Mouse (Mus musculus): ENCODE measurements at regions not wholly inside any gene's neighbourhood (a gene's known extent, or its start where the extent isn't known, plus 50 kb on each side); places are given as distances from the start of the nearest gene placed in this dataset.
A peak's percentile ranks its signal among the peaks of the same experiment; 100 is the strongest.

DNA sequence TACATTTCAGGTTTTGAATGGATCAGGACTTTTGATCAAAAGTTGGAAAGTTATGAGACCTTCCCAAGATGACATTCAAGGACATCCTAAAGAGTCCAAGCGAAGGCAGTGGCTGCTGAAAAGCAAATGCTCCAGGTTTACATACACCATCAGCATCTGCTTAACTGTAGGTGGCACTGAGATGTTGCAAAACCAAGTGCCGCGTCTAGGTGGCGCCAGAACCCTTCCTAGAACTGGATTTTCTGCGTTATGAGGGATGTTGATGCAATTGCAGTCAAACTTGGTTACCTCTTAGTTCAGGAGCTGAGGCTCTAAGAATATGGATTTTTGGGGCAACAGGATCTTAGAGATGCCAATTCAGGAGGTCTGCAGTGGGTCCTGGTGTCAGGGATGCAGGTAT, 58.0 kb upstream of the Tapt1 start:
- TF ChIP-seq CTCF (conservative IDR thresholded peaks at IDR 0.05; ENCODE audit: low read length) (peak; percentile 84), NANOG (IDR thresholded peaks at IDR 0.05; ENCODE audit: borderline replicate concordance, low read length) (no peak)

All from E14TG2a.4 (cell line).